Mouse (Mus musculus) small intestine, adult 2 months (tissue): ENCODE measurements around the gene Aqp12. TPM values are rescaled to one million over a fixed set of nuclear protein-coding genes. Genes with fewer than 3 reads are reported as not detected.

Source experiments
- H3K27ac ChIP-seq: fragments of 200-500 bp; 2 replicates; pipeline ENCODE4 v1.5.1; 2012; ENCODE audit warnings: low read depth, low read length, control low read depth, inconsistent platforms; ENCODE audit not compliant: insufficient read depth
- H3K27me3 ChIP-seq: fragments of 200-500 bp; 2 replicates; pipeline ENCODE4 v1.6.1; 2012; ENCODE audit warnings: mild to moderate bottlenecking, moderate library complexity, low read length, inconsistent platforms; ENCODE audit not compliant: control insufficient read depth, insufficient read depth
- H3K36me3 ChIP-seq: fragments of 200-500 bp; 2 replicates; pipeline ENCODE4 v1.6.1; 2012; ENCODE audit warnings: mild to moderate bottlenecking, low read length, control low read depth, inconsistent platforms; ENCODE audit not compliant: control insufficient read depth, insufficient read depth
- H3K4me1 ChIP-seq: fragments of 200-500 bp; 2 replicates; pipeline ENCODE4 v1.6.1; 2012; ENCODE audit warnings: low read length, inconsistent platforms, mixed read lengths; ENCODE audit not compliant: control insufficient read depth, insufficient read depth, insufficient read length
- H3K4me3 ChIP-seq: fragments of 200-500 bp; 2 replicates; pipeline ENCODE4 v1.5.1; 2012; ENCODE audit warnings: low read depth, mild to moderate bottlenecking, control low read depth, inconsistent platforms, low read length, moderate library complexity
- CTCF ChIP-seq: fragments of 200-500 bp; IDR thresholded peaks from 2 replicates; pipeline ENCODE4 v1.5.1; 2012; ENCODE audit warnings: low read depth, mild to moderate bottlenecking, control low read depth, inconsistent platforms, low read length, moderate library complexity, mixed read lengths; ENCODE audit not compliant: insufficient replicate concordance, insufficient read length; ENCODE audit errors: extremely low read depth
- POLR2A ChIP-seq: fragments of 200-500 bp; IDR thresholded peaks from 2 replicates; pipeline ENCODE4 v1.6.1; 2012; ENCODE audit warnings: low read depth, mild to moderate bottlenecking, control low read depth, inconsistent platforms, low read length, moderate library complexity
- WGBS: fragments of 180-500 bp; shearing (Covaris S2); methylation state at CpG from one replicate; pipeline ENCODE4 v1.1.7; 2018; 5-methylcytosine and 5-hydroxymethylcytosine counted together
- polyA plus RNA-seq: library from polyadenylated mRNA; depleted of rRNA; stranded (reverse); fragments of >200 nt; gene quantifications from 2 replicates; pipeline ENCODE4 v1.2.3, GENCODE M21; 2012; rRNA removed

Aqp12 gene
- polyA plus RNA-seq, 1 experiment, result 0.14 TPM

DNA sequence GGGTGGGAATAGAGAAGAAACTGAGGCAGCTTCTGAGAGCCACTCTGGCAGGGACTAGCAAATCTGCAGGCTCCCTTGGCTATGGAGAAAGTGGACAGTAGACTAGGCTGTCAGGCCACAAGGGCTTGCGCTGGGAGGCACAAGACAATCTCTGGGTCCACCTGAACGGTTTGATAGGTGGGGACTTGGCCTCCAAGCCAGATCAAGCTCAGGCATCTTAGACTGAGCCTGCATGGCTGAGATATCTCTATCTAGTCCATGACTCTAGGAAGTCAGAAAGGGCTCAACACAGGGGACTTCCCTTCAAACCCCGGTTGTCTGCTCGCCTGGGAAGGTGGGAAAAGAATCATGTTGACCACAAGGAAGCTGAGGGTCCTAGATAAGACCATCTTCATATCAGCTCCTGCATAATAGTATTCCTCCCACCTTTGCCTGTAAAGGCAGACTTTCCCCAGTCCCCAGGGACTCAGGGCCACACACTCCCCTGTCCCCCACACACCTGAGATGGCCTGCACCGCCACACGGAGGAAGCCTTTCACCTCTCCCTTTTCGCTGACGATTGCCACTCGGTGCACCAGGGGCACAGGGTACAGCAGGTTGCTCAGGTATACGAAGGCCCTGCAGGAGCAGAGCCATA, 40.1 kb downstream of the Aqp12 start:
- TF ChIP-seq CTCF, result no peak
- TF ChIP-seq POLR2A, result no peak
- no peak overlapping the region for H3K4me3 ChIP-seq
- H3K4me1 ChIP-seq, result no peaks in the 10 kb centered on the region
- H3K27me3 ChIP-seq, result no peaks in the 10 kb centered on the region
- H3K36me3 ChIP-seq, result no peaks in the 10 kb centered on the region
- 78% methylated on average over 10 of the region's 10 CpGs for WGBS
- H3K27ac ChIP-seq, result no peak overlapping the region

DNA sequence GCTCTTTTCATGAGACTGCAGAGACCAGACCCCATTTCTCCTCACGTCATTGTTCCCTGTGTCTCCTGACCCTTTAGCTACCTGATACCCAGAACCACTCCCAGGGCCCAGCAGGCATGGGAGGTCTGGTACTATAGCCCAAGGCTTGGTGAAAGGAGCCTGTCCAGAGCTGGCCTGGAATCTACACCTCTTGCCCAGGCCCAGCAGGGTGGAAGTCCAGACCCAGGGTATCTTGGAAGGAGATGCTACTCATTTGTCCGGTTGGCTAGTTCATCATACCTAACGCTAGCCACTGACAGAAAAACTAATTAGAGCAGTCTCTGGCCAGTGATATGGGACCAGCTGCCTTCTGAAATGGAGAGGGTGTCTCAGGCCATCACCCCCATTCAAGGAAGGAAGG, 43.9 kb downstream of the Aqp12 start:
- H3K4me1 ChIP-seq, result no peaks in the 10 kb centered on the region
- H3K27ac ChIP-seq, result no peak overlapping the region
- H3K36me3 ChIP-seq, result no peaks in the 10 kb centered on the region
- no peak overlapping the region for H3K4me3 ChIP-seq
- no peak for TF ChIP-seq POLR2A
- TF ChIP-seq CTCF, result no peak
- no peaks in the 10 kb centered on the region for H3K27me3 ChIP-seq
- 89% methylated on average over 3 of the region's 3 CpGs for WGBS

GRCm38 (mm10) chr1:93051124-93051833, 45.1 kb downstream of the Aqp12 start:
- 42% methylated on average over 18 of the region's 23 CpGs for WGBS
- H3K4me1 ChIP-seq, result no peaks in the 10 kb centered on the region
- H3K4me3 ChIP-seq, result no peak overlapping the region
- TF ChIP-seq CTCF (no peak), POLR2A (no peak)
- H3K27ac ChIP-seq, result no peak overlapping the region
- no peaks in the 10 kb centered on the region for H3K27me3 ChIP-seq
- no peaks in the 10 kb centered on the region for H3K36me3 ChIP-seq

Other genes starting within 250 kb of the Aqp12 start
- gene Gpc1, start 174.7 kb upstream of the Aqp12 start, polyA plus RNA-seq, result 6.8 and 8.4 TPM in 2 replicates
- gene Ankmy1, start 103.4 kb upstream of the Aqp12 start, polyA plus RNA-seq, result 0.15 TPM in 1 of 2 replicates, not detected in the other
- 21.5 and 29.9 TPM in 2 replicates for gene Dusp28, start 99.4 kb upstream of the Aqp12 start, polyA plus RNA-seq
- 240 and 410 TPM in 2 replicates for gene Rnpepl1, start 95.6 kb upstream of the Aqp12 start, polyA plus RNA-seq
- 13.7 and 29.0 TPM in 2 replicates for gene Capn10, start 72.0 kb upstream of the Aqp12 start, polyA plus RNA-seq
- gene Gpr35, start 55.5 kb upstream of the Aqp12 start, polyA plus RNA-seq, result 16.4 and 25.9 TPM in 2 replicates
- gene Kif1a, start 95.6 kb downstream of the Aqp12 start, polyA plus RNA-seq, result 1.3 and 2.0 TPM in 2 replicates
- gene Agxt, start 128.9 kb downstream of the Aqp12 start, polyA plus RNA-seq, result 0.14 and 0.58 TPM in 2 replicates
- gene 2310007B03Rik, start 154.6 kb downstream of the Aqp12 start, polyA plus RNA-seq, result 3.0 and 13.5 TPM in 2 replicates
- gene Crocc2, start 162.4 kb downstream of the Aqp12 start, polyA plus RNA-seq, result 0.08 TPM in 1 of 2 replicates, not detected in the other
- gene Sned1, start 229.5 kb downstream of the Aqp12 start, polyA plus RNA-seq, result 2.6 and 3.0 TPM in 2 replicates